Mouse (Mus musculus) ovary, postnatal 14 days (tissue): Measurements from ENCODE around the gene Ttbk1.

Experiments
- DNase-seq: peaks from one replicate; pipeline ENCODE4 v3.0.0; 2022; ENCODE audit warnings: low spot score

Ttbk1 gene

DNA sequence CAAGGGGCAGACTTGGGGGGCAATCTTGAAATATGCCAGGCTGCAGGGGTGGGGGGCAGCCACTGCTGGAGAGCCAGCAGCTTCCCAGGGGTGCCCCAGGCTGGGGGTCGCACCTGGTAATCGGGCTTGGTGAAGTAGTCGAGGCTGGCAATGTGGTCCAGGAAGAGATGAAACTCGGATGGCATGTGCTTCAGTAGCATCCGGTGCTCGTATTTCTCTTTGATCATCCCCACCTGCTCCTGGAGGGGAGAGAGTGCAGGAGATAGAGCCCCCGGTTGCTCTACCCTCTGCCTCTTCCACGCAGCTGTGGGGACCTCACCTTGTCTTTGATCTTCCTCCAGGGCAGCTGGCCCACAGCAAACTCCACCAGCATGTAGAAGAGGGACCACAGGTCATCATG lies 10.9 kb downstream of the Ttbk1 start:
- no peak for DNase-seq

DNA sequence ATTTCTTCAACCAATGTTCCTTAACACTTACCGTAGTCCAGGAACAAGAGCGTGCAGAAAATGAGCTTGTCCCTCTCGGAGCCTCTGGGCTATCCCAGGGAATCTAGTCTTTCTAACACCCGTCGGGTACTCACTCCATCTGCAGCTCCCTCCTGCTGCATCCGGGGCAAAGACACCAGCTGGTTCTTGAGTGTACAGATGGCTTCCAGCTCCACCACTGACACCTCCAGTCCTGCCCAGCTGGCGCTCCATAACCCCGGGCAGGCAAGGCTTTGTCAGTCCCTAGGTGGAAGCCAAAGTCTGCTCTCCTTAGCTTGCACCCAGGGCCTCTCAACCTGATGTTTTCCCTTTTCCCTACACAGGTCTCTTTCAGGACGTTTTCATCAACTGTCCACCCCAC lies 19.6 kb downstream of the Ttbk1 start:
- no peak for DNase-seq

DNA sequence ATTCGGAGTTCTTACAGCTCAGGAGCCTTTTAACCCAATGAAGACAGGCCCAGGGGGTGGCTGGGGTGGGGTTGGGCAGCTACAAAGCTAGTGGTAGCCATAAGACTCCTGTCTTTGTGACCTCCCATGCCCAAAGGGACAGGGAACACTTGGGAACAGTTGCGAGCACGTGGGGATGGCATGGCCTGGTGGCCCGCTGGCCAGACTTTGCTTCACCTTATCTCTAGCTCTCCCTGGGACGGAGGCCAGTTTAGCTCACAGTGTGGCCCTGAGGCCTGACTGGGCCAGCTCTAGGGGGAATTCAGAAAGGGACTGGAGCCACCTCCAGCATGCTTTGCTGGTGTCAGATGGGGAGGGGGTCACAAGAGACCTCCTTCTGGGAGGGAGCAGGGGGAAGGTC lies 25.2 kb downstream of the Ttbk1 start:
- DNase-seq: no peak

DNA sequence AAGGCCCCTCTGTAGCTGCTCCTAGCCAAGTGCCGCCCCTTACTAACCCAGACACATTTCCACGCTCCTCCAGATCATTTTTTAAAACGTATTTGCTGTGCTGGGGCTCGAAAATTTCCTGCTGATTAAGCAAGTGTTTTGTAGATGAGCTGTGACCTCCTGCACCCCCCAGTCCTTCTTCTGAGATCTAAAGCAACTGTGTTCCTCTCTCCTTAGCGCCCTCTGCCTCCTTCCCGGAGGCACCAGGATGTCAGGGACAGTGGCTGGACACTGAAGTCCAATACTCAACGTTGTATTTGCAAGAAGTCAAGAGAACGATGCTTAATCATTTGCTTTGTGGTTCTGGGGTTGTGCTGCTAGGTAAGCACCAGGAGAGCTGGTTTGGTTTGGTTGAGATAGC lies 26.1 kb downstream of the Ttbk1 start:
- DNase-seq: no peak

DNA sequence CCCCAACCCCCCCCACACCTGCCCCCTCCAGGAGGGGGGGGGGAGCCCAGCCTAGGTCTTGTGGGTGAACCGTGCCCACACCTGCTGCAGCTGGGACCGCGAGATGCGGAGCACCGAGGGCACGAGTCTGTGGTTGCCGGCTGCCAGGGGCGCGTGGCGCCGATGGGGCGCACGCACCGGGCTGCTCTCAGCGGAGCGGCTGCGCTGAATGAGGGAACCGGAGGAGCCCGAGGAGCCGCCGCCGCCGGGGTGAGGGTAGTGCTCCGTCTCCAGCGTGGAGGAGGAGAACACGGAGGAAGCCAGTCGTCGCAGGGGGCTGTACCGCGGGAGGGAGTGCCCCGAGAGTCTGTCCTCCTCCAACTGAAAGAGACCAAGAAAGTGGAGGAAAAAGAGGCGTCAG lies 26.8 kb downstream of the Ttbk1 start:
- no peak for DNase-seq

DNA sequence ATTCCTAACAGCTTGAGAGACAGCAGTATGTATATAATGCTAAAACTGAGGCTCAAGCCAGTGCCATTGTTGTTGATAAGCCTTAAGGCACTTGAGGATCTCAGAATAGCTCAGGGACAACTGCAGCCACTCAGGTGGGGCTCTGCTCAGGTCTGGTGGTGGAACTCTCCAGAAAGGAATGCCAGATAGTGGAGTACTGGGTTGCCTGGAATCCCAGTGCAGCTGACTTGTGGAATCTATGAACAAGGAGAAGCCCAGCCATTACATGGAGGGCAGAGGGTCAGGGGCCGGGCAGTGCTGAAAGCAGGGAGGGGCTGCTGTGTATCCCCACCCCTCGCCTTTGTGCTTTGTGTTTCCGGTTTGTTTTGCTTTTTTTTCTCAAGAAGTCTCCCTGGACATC lies 29.0 kb downstream of the Ttbk1 start:
- no peak for DNase-seq

DNA sequence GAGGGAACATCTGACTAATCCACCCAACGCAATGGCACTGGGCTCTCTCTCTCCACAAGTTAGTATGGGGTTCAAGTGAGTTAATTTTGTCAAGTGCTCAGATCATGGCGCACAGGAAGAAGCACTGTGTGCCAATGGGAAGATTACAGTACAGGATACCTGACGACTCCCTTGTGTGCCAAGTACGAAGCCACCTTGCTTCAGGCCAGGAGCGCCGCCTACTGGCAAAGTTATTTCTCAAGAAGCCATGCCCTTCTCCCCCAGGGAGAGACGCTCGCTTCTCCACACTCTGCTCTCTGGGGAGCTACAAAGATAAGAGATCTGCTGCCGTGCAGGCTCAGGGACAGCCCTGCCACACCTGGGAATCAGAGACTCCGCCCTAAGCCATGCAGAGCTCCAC lies 29.7 kb downstream of the Ttbk1 start:
- no peak for DNase-seq

DNA sequence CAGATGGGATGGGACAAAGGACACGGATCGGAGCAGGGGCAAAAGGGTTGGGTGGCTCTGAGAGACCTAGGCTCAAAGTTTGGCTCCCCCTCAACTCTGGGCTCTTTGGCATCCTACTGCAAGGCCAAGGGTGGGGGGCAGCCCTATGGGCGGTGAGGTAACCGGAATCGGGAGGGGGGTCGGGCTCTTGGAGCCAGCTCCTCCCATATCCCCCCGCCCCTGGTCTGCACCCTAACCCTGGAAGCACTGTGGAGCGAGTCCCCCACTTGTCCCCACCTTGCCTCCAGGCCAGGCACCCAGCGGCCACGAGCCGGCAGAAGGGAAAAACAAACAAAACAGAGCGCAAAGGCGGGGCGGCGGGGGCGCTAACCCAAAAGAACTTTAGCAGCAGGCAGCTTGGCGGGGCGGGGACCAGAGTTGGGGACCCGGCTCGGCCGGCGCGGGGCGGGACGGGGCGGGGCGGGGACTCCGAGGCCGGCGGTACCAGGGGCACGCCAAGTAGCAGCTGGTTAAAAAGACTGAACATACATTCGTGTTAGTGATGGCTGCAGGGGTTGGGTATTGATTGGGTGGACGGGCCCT lies 32.3 kb downstream of the Ttbk1 start:
- DNase-seq: no peak

DNA sequence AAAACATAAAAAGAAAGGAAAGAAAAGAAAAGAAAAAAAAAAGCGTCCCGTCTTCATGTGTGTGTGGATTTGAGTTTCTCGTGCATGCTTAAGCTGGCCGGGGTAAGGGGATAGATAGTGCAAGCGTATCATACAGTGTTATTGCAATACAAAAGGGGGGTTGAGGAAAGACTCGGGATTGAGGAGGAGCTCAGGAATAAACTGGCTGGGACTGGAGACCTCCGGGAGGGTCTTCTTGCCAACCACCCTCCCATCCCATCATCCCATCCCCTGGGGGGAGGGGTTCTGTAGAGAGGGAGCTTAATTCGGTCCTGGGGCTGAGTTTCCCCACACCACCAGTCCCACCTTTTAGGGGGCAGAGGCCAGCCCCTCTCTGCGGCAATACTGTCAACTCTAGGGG lies 32.9 kb downstream of the Ttbk1 start:
- DNase-seq: no peak

DNA sequence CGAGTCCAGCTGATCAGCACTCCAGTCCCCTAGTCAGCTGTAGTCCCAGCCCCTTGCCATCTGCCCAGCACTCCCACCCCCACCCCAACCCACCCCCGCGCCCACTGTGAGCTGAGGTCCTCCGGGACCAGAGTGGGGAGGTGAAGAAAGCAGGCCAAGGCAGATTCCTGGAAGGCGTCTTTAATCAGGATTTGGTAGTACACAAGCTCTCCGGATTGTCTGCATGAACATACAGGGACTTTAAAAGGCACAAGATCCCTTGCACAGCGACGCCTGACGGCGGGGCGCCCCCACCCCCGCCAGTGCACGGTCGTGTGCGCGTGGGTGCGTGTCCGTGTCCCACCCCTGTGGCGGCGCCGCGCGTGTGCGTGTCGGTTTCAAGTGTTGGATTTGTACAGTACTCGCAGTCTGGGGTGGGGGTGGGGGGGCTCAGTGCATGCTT lies 33.5 kb downstream of the Ttbk1 start:
- no peak for DNase-seq

DNA sequence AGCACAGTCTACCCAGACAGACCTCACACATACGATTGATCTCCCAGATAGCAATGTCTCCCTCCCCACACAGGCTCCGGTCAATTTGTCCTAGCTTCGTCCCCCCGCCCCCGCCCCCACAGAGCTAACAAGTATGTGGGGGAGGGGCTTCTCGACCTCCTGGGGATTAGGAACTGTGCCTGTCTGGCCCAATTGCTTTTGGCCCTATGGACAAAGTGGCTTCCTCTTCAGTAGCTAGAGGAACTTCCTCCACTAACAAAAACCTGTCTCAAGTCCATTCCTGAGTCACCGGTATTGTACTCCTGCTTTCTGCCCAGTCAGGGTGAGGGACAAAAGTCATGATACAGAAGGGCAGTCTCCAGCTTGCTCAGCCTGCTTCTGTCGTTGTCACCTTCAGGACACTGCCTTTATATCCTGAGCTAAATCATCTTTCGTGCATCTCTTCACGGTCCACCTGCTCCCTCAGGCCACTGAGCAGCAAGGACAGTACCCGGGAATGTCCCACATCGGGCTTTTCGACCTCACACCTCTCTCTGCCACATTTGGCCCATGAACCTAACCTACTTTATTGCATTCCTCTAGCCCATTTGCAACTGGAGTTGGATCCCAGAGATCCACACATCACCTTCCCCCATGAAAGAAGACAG lies 34.0 kb downstream of the Ttbk1 start:
- DNase-seq: no peak

DNA sequence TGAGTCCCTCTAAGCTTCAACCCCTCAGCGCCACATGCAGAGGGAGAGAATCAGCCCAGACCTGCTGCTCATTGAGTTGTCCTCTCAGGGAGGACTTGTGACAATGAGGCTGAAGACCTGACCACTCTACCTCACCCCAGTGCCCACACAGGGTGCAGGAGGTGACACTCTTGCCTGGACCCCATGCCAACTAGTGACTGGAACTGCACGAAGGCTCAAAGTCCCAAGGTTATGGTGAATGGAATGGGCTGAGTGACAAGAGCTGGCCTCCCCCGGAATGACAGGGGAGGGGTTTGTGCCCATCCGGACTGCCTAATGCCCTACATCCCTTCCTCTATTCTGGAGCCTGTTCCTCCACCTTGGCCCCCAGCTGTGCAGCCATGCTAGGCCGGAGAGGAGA lies 34.8 kb downstream of the Ttbk1 start:
- no peak for DNase-seq

DNA sequence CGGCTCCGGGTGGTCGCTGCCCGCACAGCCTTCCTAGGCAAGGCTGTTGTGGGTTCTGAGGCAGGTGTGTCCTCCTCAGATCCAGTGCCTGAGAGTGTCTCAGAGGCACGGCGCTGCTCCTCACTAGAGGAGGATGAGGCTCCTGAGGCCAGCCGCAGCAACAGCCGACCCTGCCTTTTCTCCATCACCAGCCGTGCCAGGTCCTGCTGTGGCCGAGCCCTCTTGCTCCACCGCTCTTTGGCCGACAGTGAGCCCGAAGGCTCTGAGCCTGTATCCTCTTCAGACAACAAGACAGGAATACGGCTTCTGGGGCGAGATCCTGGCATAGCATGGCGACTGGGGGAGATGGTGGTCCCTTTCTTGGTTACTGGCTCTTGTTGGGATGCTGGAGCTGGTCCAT lies 41.2 kb downstream of the Ttbk1 start:
- DNase-seq: no peak

DNA sequence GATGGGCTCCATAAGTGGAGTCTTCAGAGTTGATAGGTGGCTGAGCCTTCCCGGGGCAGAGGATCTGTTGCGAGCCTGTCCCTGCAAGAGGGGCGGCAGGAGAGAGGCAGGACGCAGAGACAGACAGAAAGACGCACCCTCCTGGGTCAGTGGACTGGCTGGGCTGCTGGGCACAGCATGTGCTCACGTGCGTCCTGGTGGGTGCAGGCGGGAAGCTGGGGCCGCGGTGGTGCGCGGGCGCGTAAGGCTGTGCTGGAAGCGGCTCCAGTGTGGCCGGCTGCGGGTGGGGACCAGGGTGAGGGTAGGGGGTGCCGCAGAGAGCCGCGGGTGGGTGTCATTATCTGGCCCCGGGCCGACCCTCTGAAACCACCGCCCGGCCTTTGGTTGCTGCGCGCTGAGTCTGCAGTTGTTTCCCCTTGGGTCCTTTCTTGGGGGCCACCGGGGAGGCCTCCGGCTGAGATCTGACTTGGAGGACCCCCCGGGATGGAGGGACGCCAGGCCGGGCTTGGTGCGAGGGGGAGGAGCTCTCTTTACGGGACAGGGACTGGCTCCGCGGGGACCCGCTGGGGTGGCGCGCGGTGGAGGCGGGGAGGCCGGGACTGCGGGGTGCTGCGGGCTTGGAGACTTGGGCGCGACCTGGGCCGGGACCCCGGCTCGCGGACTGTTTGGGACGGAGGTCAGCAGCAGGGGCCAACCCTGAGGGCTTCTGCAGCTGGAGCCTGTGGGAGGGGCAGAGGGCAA lies 42.5 kb downstream of the Ttbk1 start:
- no peak for DNase-seq

DNA sequence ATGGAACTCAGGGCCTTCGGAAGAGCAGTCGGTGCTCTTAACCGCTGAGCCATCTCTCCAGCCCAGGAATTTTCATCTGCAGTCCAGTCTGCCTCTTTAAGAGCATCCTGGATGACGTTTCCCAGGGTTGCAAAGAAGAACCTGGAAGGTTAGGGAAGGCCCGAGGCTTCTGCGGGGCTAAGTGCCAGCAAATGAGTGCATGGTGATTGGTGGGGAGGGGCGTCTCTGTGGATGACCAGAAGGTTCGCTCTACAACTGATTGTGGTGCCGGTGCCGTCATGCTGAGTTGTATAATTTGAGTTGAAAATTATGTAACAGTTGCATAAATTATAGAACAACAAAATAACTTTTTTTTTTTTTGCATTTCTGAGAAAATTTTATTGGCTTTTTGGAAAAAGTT lies 48.3 kb downstream of the Ttbk1 start:
- DNase-seq: no peak

DNA sequence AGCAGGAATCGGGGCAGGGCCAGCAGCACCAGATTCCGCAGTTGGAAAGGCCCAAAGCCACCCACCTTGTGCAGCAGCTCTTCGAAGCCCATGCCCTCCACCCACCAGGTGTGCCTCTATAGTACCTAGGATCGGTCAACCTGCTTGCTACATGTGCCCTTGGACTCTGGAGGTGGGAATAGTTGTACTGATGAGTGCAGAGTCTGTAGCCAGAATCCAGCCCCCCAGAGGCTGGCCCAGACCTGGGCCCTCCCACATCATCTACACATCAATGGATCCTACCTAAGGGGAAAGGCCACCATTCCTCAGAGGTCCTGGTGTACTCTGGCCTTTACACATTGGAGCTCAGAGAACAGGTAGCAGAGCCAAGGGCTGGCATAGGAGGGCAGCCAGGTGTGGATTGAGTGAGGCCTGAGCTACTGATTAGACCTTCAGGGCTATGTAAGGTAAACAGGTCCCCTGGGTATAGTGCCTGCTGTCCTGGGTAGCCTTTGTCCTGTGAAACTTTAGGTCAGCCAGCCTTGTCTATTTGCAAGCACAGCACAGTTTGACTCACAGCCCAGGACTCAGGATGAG lies 49.1 kb downstream of the Ttbk1 start, which contains the start of gene Slc22a7:
Slc22a7 (minus strand) TSS at position 160 of the 576 bp plus-strand sequence.
- DNase-seq: no peak

DNA sequence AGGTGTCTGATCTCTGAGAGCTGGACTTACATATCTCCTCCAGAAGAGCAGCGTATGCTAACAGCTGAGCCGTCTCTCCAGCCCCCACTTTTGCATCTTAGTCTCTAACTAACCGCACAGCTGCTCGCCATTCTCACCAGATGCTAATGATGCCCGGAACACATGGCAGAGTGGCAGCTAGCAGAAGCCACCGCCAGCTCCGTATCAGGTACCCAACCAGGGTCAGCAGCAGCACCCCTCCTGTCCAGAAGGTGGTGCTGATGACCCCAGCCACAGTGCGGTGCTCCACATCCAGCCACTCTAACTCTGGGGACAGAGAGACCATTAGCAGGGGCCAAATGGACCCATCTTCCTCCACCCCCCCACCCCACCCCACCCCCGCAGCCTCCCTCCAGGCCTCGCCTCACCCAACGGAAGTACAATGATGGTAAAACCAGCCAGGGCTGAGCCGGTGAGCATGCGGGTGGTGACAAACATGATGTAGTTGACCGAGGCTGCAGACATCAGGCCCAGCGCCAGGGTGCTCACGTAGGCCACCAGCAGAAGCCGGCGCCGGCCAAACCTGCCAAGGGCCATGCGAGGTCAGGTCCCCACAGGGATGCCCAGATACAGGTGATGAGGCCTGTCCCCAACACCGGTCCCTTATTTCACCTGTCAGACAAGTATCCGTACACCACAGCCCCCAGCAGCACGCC lies 50.7 kb downstream of the Ttbk1 start:
- DNase-seq: no peak

DNA sequence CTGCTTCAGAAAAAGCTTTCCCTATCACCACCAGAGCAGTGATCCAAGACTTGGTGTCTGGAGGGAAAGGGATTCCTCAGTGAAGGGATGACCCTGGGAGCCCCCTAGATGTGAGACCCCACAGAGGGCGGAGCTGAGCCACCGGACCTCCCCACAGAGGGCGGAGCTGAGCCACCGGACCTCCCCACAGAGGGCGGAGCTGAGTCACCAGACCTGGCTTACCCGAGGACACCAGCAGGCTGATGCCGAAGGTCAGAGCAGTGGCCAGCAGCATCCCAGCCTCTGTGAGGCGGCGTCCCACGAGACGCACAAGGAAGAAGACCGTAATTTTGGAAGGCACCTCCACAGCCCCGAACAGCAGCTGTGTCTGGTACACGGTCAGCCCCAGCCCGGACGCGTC lies 53.8 kb downstream of the Ttbk1 start:
- no peak for DNase-seq

DNA sequence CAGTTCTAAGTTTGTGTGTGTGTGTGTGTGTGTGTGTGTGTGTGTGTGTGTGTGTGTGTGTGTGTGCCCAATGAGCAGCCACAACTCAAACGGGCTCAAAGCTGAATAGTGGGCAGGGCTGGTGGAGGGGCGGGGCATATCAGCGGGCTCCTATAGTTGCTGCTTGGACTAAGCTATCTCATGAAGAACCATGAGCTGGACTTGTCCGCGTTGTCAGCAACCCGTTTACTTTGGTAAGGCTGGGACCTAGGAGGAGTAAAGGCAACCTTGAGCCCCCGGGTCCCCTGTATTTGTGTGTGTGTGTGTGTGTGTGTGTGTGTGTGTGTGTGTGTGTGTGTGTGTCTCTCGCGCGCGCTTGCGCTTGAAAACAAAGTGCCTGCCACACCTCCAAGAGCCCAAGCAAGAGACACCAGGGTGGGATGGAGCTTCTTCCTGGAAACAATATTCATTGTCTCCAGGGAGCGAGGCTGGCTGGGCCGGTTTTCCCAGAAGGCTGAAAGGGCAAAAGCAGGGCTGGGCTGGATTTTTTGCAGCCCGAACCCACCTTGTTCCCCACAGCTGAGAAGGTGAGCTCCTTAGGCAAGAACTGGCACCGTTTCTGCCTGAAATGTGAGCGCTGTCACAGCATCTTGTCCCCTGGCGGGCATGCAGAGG lies 58.6 kb downstream of the Ttbk1 start, which contains the start of gene Crip3:
Crip3 (plus strand) TSS at position 166 of the 654 bp plus-strand sequence.
- no peak for DNase-seq

DNA sequence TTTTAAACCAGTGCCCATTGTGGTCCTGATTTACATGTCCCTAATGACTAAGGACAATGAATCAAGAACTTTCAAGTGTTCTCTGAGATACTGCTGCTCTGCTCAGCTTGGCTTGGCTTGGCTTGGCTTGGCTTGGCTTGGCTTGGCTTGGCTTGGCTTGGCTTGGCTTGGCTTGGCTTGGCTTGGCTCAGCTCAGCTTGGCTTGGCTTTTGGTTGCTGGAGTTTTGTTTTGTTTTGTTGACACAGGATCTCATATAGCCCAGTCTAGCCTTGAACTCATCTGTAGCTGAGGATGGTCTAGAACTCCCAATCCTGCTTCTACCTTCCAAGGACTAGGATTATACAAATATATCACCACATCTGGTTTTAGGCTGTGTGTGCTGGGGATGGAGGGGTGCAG lies 61.0 kb downstream of the Ttbk1 start:
- no peak for DNase-seq

DNA sequence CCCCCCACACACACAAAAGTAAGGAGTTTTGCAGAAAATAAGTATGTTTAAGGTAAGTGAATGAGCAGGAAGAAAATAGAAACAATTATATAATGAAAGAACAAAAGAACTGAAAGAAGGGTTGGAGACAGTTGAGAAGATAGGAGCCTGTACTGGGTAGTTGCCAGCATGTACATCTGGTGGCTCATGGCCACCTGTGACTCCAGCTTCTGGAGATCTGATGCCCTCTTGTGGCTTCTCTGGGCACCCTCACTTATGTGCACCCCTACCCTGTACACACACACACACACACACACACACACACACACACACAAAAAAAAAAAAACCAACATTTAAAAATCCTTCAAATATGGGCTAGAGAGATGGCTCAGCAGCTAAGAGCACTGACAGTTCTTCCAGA lies 67.8 kb downstream of the Ttbk1 start:
- no peak for DNase-seq

DNA sequence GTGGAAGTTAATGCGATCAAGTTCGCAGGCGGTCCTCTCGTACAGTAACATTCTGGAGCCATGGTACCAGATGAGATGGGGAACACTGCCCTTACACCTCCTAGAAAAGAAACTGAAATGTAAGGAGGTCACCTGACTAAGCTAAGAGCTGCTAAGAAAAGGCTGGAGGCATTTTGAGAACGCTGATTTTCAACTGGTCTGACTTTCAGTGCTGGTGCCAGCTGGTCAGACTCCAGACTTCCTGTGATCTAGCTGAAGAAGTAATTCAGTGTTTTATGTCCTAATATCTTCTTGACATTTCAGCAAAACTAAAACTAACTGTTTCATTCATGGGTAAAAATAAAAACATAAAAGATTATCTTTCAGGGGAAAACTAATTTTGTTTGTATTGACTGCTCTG lies 68.8 kb downstream of the Ttbk1 start:
- DNase-seq: no peak
